Mouse (Mus musculus) heart, postnatal 36 days (tissue): ENCODE measurements around the gene Pank1. TPM values are rescaled to one million over a fixed set of nuclear protein-coding genes. Genes with fewer than 3 reads are reported as not detected.

Source experiments
- DNase-seq, 2 experiments: peaks; one replicate each; pipeline ENCODE4 v3.0.0; 2021 to 2022
- intact Hi-C: fragments of 180-260 bp; cut with DNase I; formaldehyde crosslinking; loops from one replicate; pipeline ENCODE4 v1.15.1; 2025
- total RNA-seq, 2 experiments: library from RNA; stranded (reverse); gene quantifications; 2 replicates each; pipeline ENCODE4 v1.2.3; 2021

Pank1 gene
- total RNA-seq, 2 experiments from 2014 or later, result 51.7 to 56.2 TPM

DNA sequence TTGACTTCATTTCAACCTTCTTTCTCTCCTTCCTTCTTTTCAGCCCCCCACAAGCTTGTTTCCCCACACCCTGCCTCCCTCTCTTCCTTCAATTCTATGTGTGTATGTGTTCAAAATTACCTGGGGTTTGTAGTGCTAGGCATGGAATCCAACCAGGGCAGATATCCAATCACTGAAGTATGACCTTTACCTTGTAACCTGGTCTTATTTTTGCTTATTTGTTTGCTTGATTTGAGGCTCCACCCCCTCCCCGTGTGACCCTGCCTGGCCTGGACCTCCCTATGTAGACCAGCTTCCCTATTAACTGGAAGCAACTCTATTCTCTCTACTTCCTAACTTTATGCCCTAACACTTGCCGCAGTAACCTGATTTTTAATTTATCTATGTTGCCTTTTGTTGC lies 3.2 kb upstream of the Pank1 start:
- intact Hi-C loops, result no loop called here
- no peak for DNase-seq

- no peak for DNase-seq
- intact Hi-C loops, result no loop called here
Observed at GRCm38 (mm10) chr19:34881160-34881559, 1.9 kb upstream of the Pank1 start.

DNA sequence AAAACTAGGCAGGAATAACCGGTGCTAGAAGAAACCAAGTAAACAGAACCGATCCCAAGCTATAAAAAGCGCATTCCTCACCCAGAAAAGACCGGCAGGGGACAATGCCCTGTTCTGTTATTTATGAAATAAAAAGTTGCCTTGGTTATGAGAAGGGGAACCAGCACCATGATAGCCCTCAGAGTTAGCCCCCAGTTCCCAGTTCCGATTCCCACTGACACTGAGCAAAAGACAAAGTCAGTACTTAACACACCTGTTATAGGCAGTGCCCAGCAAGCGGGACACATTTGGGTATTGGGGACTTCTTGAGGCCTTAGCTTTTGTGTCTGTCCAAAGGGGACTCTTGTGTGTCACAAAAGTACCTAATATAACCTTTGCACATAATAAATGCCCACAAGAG lies 369 bp upstream of the Pank1 start:
- DNase-seq, result peak in 1 of 2 experiments; percentile 26
- intact Hi-C loops, result loop anchor here (2.0 kb wide), 2 partner anchors 41 to 53 kb away; no protein-coding TSS in a partner anchor

DNA sequence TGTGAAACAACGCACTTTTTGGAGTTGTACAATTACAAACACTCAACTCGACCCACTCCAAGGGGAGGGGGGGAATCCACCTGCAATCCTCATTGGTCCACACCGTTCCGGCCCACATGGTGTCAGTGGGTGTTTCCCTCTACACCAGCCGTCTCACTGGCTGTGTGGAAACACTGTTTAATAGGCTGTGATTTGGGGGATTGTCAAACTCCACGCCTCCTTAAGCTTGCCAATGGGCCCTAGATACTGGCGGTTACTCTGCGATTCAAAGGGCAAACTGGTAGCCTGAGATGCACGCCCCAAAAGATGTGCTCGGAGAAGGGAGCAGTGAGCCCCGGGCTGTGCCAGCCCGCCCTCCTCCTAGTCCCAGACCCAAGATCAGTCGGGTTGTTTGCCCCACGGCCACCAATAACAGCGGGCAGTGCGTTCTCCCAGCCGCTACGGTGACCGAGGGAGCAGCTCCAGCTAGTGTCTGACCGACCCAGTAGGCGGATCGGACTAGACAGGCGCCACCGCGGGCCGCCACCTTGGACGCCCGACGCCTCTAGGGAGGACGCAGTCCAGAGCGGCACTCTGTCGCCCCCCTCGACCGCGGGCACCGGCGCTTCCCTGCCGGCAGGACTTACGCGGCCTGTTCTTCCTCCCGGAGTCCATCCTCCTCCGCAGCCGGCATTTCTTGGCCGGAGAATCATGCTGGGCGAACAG lies 1.2 kb downstream of the Pank1 start:
- peak; percentile 79 to 84 for DNase-seq
- intact Hi-C loops, result loop anchor here (2.0 kb wide), 2 partner anchors 43 to 51 kb away; no protein-coding TSS in a partner anchor

- DNase-seq, result no peak
- intact Hi-C loops, result no loop called here
Observed at GRCm38 (mm10) chr19:34876676-34877075, 2.6 kb downstream of the Pank1 start.

- DNase-seq, result no peak
- intact Hi-C loops, result no loop called here
Observed at GRCm38 (mm10) chr19:34869375-34869774, 9.9 kb downstream of the Pank1 start.

- no peak for DNase-seq
- intact Hi-C loops, result no loop called here
Observed at GRCm38 (mm10) chr19:34868093-34868741, 11.0 kb downstream of the Pank1 start.

- intact Hi-C loops, result no loop called here
- no peak for DNase-seq
Observed at GRCm38 (mm10) chr19:34863737-34864136, 15.5 kb downstream of the Pank1 start.

DNA sequence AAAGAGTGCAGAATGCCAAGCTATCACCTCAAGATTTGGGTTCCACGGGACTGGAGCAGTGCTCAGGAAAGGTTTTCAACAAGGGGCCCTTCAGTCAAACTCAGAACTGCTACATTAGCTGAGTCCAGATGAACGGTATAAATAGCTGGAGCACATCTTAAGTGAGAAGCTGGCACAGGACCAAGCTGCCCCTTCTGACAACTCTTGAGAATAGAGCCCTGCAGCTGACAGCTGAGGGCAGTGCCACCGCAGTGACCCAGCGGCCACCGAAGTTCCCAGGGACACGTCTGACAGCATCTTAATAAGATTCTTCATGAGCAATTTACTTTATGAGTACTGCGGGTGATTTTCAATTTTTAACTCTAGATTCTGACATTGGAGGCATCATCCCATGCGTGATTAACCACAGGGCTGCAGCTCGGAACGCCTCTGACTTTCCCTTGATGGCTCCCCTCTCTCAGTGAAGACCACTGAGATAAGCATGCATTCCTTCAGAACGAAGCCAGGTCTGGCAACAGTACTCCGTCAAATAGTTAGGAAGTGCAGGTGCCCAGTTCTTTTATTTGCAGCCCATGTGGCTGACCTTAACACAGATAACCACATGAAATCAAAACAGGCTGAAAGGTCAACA lies 23.1 kb downstream of the Pank1 start:
- peak; percentile 39 to 61 for DNase-seq
- intact Hi-C loops, result no loop called here

DNA sequence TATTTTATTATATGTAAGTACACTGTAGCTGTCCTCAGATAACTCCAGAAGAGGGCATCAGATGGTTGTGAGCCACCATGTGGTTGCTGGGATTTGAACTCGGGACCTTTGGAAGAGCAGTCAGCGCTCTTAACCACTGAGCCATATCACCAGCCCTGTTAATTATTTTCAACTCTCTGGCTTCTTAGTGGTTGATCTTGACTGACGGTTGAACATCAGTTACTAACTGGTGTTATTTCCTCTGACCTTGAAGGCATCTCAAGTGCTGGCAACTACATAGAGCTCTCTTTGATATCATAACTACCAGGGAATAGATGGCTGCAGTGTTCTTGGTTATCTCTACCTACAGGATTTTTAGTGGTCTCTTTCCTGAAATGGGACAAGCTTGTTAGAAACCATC lies 28.1 kb downstream of the Pank1 start:
- DNase-seq, result no peak
- intact Hi-C loops, result no loop called here

DNA sequence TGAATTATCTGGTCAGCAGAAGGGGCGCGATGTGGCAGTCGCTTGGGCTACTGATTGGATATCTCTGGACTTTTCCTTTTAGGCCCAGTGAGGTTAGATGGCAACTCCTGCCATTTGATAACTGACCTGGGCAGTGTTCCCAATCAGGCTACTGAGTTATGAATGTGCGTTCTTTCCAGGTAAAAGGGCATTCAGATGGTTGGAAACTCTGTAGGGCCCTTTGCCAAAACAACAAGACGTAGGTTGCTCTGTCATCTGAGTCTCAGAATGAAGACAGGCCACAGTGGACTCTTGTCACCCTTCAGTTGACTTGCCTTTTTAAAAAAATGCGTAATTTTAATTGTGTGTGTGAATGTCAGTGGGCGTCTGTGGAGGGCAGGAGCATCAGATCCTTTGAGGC lies 29.8 kb downstream of the Pank1 start:
- DNase-seq, result peak in 1 of 2 experiments; percentile 43
- intact Hi-C loops, result no loop called here

GRCm38 (mm10) chr19:34848164-34848563 lies 31.1 kb downstream of the Pank1 start:
- no peak for DNase-seq
- intact Hi-C loops, result no loop called here

GRCm38 (mm10) chr19:34847103-34847502 lies 32.2 kb downstream of the Pank1 start:
- no peak for DNase-seq
- intact Hi-C loops, result no loop called here

- no peak for DNase-seq
- intact Hi-C loops, result no loop called here
Observed at GRCm38 (mm10) chr19:34846508-34847038, 32.7 kb downstream of the Pank1 start.

- intact Hi-C loops, result no loop called here
Observed at GRCm38 (mm10) chr19:34846005-34846404, 33.2 kb downstream of the Pank1 start.

DNA sequence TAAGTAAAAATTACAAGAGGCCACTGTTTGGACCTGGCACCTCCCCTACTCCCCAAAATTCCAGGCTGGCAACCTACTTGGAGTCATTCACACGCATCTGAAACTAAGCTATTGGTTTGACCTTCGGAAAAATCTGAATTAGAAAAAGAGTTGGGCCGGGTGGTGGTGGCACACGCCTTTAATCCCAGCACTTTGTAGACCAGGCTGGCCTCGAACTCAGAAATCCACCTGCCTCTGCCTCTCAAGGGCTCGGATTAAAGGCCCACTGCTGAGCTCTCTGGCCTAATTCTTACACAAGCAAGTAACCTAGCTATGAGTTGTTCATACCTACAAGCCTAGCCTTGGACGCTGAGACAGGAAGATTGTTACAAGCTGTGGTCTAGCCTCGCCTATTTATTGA lies 33.9 kb downstream of the Pank1 start:
- no peak for DNase-seq
- intact Hi-C loops, result no loop called here

More at GRCm38 (mm10) chr19:34846005-34846404, 33.2 kb downstream of the Pank1 start:
- no peak for DNase-seq

DNA sequence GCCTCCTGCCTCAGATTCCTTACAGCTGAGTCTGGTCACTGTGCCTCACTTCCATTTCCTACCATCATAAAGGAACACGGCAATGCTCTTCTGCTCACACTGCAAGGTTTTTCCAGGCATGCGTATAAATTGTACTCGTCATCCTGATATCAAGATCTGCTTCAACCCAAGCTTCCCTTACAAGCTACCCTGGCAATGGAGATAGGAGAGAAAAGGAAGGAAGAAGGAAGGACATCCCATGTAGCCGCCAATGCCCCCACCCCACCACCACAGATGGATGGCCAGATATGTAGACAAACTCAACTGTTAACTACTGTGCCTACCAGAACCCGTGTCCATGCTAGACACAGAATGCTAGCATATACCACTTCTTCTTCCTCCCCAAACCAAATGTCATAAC lies 34.5 kb downstream of the Pank1 start:
- intact Hi-C loops, result no loop called here
- DNase-seq, result no peak

- intact Hi-C loops, result no loop called here
- no peak for DNase-seq
Observed at GRCm38 (mm10) chr19:34844047-34844446, 35.2 kb downstream of the Pank1 start.

DNA sequence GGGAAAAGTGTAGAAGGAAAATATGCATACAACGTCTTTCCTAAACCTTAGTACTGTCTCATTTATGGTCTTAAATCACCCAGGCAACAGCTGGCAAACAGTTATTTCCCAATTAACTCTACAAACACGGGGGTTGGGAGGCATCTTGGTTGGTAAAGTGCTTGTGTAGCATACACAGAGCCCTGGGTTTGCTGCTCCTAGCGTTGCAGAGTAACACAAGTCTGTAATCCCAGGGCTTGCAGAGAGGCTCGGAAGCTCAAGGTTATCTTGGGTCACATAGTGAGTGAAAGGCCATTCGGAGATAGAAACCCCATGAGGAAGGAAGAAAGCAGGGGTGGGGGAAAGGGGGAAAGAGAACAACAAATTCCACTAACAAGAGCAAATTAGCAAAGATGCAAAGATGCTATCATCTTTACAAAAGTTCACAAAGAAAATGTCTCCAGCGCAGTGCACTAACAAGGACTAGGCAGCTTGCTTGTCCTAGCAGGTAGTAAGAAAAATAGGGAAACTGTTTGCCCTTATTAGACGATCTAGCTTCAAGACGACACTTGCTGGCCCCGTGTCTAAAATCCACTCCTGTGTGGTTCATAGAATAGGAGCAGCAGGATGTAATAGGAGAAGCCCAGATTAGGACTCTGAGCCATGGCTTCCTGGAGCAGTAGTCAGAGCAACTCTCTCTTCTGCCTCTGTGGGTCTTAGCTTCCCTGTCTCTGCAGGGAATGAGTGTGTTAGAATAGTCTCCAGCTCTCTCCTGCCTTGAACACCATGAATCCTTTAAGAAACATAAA lies 37.3 kb downstream of the Pank1 start:
- intact Hi-C loops, result no loop called here
- DNase-seq, result no peak

GRCm38 (mm10) chr19:34838624-34839023 lies 40.6 kb downstream of the Pank1 start:
- intact Hi-C loops, result no loop called here
- no peak for DNase-seq

- intact Hi-C loops, result no loop called here
Observed at GRCm38 (mm10) chr19:34831702-34832101, 47.6 kb downstream of the Pank1 start.

More at GRCm38 (mm10) chr19:34831702-34832101, 47.6 kb downstream of the Pank1 start:
- no peak for DNase-seq
